Mouse (Mus musculus) CH12.LX (cell line): ENCODE measurements around the gene Omg. TPM values are rescaled to one million over a fixed set of nuclear protein-coding genes. Genes with fewer than 3 reads are reported as not detected.

ENCODE experiments used
- DNase-seq: peaks from one replicate; pipeline ENCODE4 v3.0.0-alpha.2; 2013; ENCODE audit errors: extremely low read depth
- H3K27ac ChIP-seq: 2 replicates; pipeline ENCODE4 v1.5.1; 2012; ENCODE audit warnings: low read depth, mild to moderate bottlenecking, control low read depth, moderate library complexity; ENCODE audit not compliant: insufficient read depth
- H3K27me3 ChIP-seq: replicated peaks from 2 replicates; pipeline ENCODE3; 2012; ENCODE audit warnings: inconsistent platforms
- H3K36me3 ChIP-seq, 2 experiments: replicated peaks in 1 of 2; 2 replicates each; pipeline versions ENCODE3 to v1.6.1; 2012; ENCODE audit warnings: inconsistent platforms in 1 of 2, low read length in 1 of 2, mild to moderate bottlenecking in 1 of 2, mixed read lengths in 1 of 2, moderate library complexity in 1 of 2; ENCODE audit not compliant: control insufficient read depth in 1 of 2, insufficient read depth in 1 of 2
- H3K4me1 ChIP-seq, 2 experiments: 2 replicates each; pipeline ENCODE4 v1.6.1; 2012; ENCODE audit warnings: inconsistent platforms in 1 of 2, moderate library complexity in 1 of 2; ENCODE audit not compliant: insufficient read depth in 2 of 2, control insufficient read depth in 1 of 2
- H3K4me2 ChIP-seq: 2 replicates; pipeline ENCODE4 v1.6.1; 2012; ENCODE audit warnings: low read depth, mild to moderate bottlenecking, control low read depth; ENCODE audit not compliant: poor library complexity, insufficient read depth, severe bottlenecking
- H3K4me3 ChIP-seq, 3 experiments: fragments of 150-350 bp in 1 of 3; sonication (generic) in 1 of 3; replicated peaks in 1 of 3; 2 replicates each; pipeline versions ENCODE3 to v1.5.1; 2011 to 2012; ENCODE audit warnings: low read depth in 2 of 3, low read length in 2 of 3, mild to moderate bottlenecking in 2 of 3, moderate library complexity in 2 of 3, control low read depth in 1 of 3, improper control_type of control experiment in 1 of 3, inconsistent platforms in 1 of 3, mixed read lengths in 1 of 3; ENCODE audit not compliant: poor library complexity in 1 of 3
- H3K79me2 ChIP-seq: replicated peaks from 2 replicates; pipeline ENCODE4 v1.6.1; 2012; ENCODE audit warnings: mild to moderate bottlenecking, moderate library complexity; ENCODE audit not compliant: control insufficient read depth, poor library complexity, insufficient read depth, severe bottlenecking; ENCODE audit errors: extremely low read depth
- H3K9ac ChIP-seq: 2 replicates; pipeline ENCODE4 v1.6.1; 2012; ENCODE audit warnings: low read depth, mild to moderate bottlenecking, control low read depth, moderate library complexity; ENCODE audit not compliant: insufficient read depth
- H3K9me3 ChIP-seq: replicated peaks from 2 replicates; pipeline ENCODE3; 2012; ENCODE audit warnings: low read length, inconsistent platforms, mixed read lengths
- CHD1 ChIP-seq: IDR thresholded peaks from 2 replicates; pipeline ENCODE4 v1.6.1; 2012; ENCODE audit warnings: low read depth, low read length, improper control_type of control experiment, inconsistent platforms
- CTCF ChIP-seq, 2 experiments: IDR thresholded peaks in 1 of 2; conservative IDR thresholded peaks in 1 of 2; 2 replicates each; pipeline ENCODE4 v1.5.1; 2011 to 2012; ENCODE audit warnings: low read depth in 2 of 2, low read length in 2 of 2, improper control_type of control experiment in 1 of 2, inconsistent platforms in 1 of 2, mild to moderate bottlenecking in 1 of 2, moderate library complexity in 1 of 2
- E2F4 ChIP-seq: IDR thresholded peaks from 2 replicates; pipeline ENCODE4 v1.6.1; 2011; ENCODE audit warnings: low read depth, low read length, improper control_type of control experiment; ENCODE audit not compliant: insufficient replicate concordance
- ELF1 ChIP-seq: IDR thresholded peaks from 2 replicates; pipeline ENCODE4 v1.6.1; 2014; ENCODE audit warnings: low read depth, mild to moderate bottlenecking, inconsistent platforms, low read length, improper control_type of control experiment
- GABPA ChIP-seq: IDR thresholded peaks from 2 replicates; pipeline ENCODE4 v1.6.1; 2012; ENCODE audit warnings: low read depth, low read length, improper control_type of control experiment, inconsistent platforms; ENCODE audit not compliant: insufficient replicate concordance
- JUND ChIP-seq: conservative IDR thresholded peaks from 2 replicates; pipeline ENCODE4 v1.6.1; 2011; ENCODE audit warnings: low read depth, low read length, improper control_type of control experiment
- KAT2A ChIP-seq: IDR thresholded peaks from 2 replicates; pipeline ENCODE4 v1.6.1; 2012; ENCODE audit warnings: low read length, improper control_type of control experiment, inconsistent platforms; ENCODE audit not compliant: insufficient replicate concordance
- MAX ChIP-seq: IDR thresholded peaks from 2 replicates; pipeline ENCODE4 v1.6.1; 2011; ENCODE audit warnings: low read length, improper control_type of control experiment
- MXI1 ChIP-seq: IDR thresholded peaks from 2 replicates; pipeline ENCODE4 v1.6.1; 2011; ENCODE audit warnings: mild to moderate bottlenecking, low read depth, low read length, improper control_type of control experiment
- NELFE ChIP-seq: IDR thresholded peaks from 2 replicates; pipeline ENCODE4 v1.6.1; 2011; ENCODE audit warnings: low read depth, low read length, improper control_type of control experiment
- POLR2A ChIP-seq: IDR thresholded peaks from 2 replicates; pipeline ENCODE4 v1.6.1; 2011; ENCODE audit warnings: low read depth, mild to moderate bottlenecking, improper control_type of control experiment, low read length
- RCOR1 ChIP-seq: conservative IDR thresholded peaks from 2 replicates; pipeline ENCODE4 v1.6.1; 2012; ENCODE audit warnings: low read depth, mild to moderate bottlenecking, inconsistent platforms, low read length, improper control_type of control experiment
- SIN3A ChIP-seq: IDR thresholded peaks from 2 replicates; pipeline ENCODE4 v1.6.1; 2012; ENCODE audit warnings: low read length, improper control_type of control experiment, inconsistent platforms
- SMC3 ChIP-seq: IDR thresholded peaks from 2 replicates; pipeline ENCODE4 v1.6.1; 2011; ENCODE audit warnings: low read depth, low read length, improper control_type of control experiment
- TCF12 ChIP-seq: IDR thresholded peaks from 2 replicates; pipeline ENCODE4 v1.6.1; 2014; ENCODE audit warnings: low read depth, mild to moderate bottlenecking, inconsistent platforms, low read length, improper control_type of control experiment
- UBTF ChIP-seq: IDR thresholded peaks from 2 replicates; pipeline ENCODE4 v1.6.1; 2012; ENCODE audit warnings: low read depth, mild to moderate bottlenecking, inconsistent platforms, low read length, improper control_type of control experiment, moderate library complexity
- USF1 ChIP-seq: IDR thresholded peaks from 2 replicates; pipeline ENCODE4 v1.6.1; 2014; ENCODE audit warnings: low read depth, mild to moderate bottlenecking, inconsistent platforms, low read length, improper control_type of control experiment
- USF2 ChIP-seq: conservative IDR thresholded peaks from 2 replicates; pipeline ENCODE4 v1.6.1; 2011; ENCODE audit warnings: low read depth, low read length, improper control_type of control experiment
- ZC3H11A ChIP-seq: IDR thresholded peaks from 2 replicates; pipeline ENCODE4 v1.6.1; 2012; ENCODE audit warnings: low read depth, mild to moderate bottlenecking, inconsistent platforms, low read length, improper control_type of control experiment
- ZKSCAN1 ChIP-seq: IDR thresholded peaks from 2 replicates; pipeline ENCODE4 v1.6.1; 2012; ENCODE audit warnings: low read depth, inconsistent platforms, low read length, improper control_type of control experiment, borderline replicate concordance
- ZMIZ1 ChIP-seq: IDR thresholded peaks from 2 replicates; pipeline ENCODE4 v1.6.1; 2012; ENCODE audit warnings: low read depth, mild to moderate bottlenecking, inconsistent platforms, low read length, improper control_type of control experiment
- ZNF384 ChIP-seq: IDR thresholded peaks from 2 replicates; pipeline ENCODE4 v1.6.1; 2012; ENCODE audit warnings: low read depth, low read length, improper control_type of control experiment, inconsistent platforms
- dilution Hi-C: fragments of 300-500 bp; cut with MboI; formaldehyde crosslinking; loops from 2 replicates; pipeline ENCODE4 v1.14.3; 2020; ENCODE audit warnings: low sequenced_read_pairs; ENCODE audit not compliant: extremely low pct_unique_long_range_greater_than_20kb, extremely low pct_ligation_motif_present
- in situ Hi-C: fragments of 300-500 bp; cut with MboI; formaldehyde crosslinking; loops from 3 replicates; pipeline ENCODE4 v1.14.3; 2019; ENCODE audit warnings: low sequenced_read_pairs, low pct_ligation_motif_present, low pct_unique_long_range_greater_than_20kb, mixed read lengths
- polyA plus RNA-seq: library from polyadenylated mRNA; unstranded; fragments of >175 nt; gene quantifications from 2 replicates; pipeline ENCODE4 v1.2.1, GENCODE M21; 2012; ENCODE audit warnings: low read depth; ENCODE audit not compliant: insufficient read length
- total RNA-seq, 2 experiments: library from RNA; depleted of rRNA; stranded (reverse); fragments of 300-350 nt in 1 of 2; fragments of >200 nt in 1 of 2; gene quantifications; 2 replicates each; pipeline ENCODE4 v1.2.3; 2012 to 2014

Gene Omg
- total and polyA plus RNA-seq, 3 experiments: 0.09 to 0.17 (median 0.13) TPM

DNA sequence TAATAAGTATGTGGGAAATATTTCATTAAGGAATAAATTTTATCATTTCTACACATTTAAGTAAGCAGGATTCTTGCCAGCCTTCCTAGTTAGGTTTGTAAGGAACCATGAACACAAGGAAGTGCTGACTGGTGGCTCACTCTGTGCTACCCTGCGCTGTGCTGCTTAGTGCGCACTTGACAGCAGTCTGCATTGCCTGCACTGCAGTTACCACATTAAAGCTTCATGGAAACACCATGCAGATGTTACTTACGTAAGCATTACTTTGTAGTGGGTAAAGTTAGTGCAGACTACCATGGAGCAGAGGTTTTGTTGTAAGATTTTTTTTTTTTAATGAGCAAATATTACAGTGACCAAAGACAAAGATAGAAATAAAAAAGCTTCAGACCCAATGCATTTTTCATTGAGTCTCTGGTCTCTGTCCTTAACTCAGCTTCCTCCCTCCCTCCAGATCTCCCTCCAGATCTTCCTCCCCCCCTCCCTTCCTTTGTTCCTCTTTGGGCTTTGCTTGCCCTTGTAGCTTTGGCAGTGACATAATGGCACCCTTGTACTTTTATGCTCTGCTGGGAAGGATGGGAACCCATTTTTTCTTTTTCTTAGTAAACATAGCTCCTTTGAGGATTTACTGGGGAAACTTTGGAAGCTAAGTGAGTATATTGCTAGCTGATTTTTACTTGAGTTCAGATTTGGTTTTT lies 43.0 kb downstream of the Omg start:
- Histone ChIP-seq H3K4me3 (no peak overlapping the region), H3K27me3 (no peaks in the 10 kb centered on the region), H3K9ac (no peak overlapping the region), H3K79me2 (no peaks in the 10 kb centered on the region), H3K4me2 (no peak overlapping the region), H3K4me1 (peaks cover 0 to 7% of the 10 kb centered on the region in 2 experiments; a peak in 1 of 4 replicates), H3K9me3 (no peaks in the 10 kb centered on the region), H3K27ac (no peak overlapping the region; the same call in 1 of the 2 replicates), H3K36me3 (peaks cover 5 to 52% of the 10 kb centered on the region in 2 experiments)
- TF ChIP-seq SMC3 (no peak), USF2 (no peak), CHD1 (no peak), TCF12 (no peak), MAX (no peak), POLR2A (no peak), ZKSCAN1 (no peak), ELF1 (no peak), ZC3H11A (no peak), RCOR1 (no peak), ZMIZ1 (no peak), CTCF (conservative IDR thresholded peaks at IDR 0.05 in 1 of 2, IDR thresholded peaks at IDR 0.05 in 1 of 2; ENCODE audit: low read depth in 2 of 2, low read length in 2 of 2) (no peak), MXI1 (no peak), E2F4 (no peak), JUND (no peak), USF1 (no peak), UBTF (no peak), ZNF384 (no peak), NELFE (no peak)
- dilution Hi-C loops (no loop called here), in situ Hi-C loops (no loop called here)
- no peak for DNase-seq

DNA sequence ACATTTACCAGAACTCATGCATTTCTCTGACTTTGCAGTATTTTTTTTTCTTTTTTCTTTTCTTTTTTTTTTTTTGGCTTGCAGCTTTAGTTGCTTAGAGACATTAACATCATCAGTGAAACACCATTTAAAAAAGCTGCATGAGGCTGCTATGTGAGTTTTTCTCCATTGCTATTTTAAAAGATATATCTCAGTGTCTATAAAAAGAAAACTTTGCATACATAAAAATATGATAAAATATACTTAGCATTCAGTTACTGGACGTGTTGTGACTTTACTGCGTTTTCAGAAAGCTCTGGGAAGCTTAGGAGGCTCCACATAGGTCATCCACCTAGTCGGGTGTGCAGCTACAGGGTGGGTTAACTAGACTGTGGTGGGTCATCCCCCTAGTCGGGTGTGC lies 44.0 kb downstream of the Omg start:
- Histone ChIP-seq H3K27me3 (no peaks in the 10 kb centered on the region), H3K4me2 (no peak overlapping the region), H3K9me3 (no peaks in the 10 kb centered on the region), H3K4me3 (no peak overlapping the region), H3K79me2 (no peaks in the 10 kb centered on the region), H3K27ac (no peak overlapping the region), H3K9ac (no peak overlapping the region), H3K4me1 (peaks cover 0 to 8% of the 10 kb centered on the region in 2 experiments; a peak in 1 of 4 replicates), H3K36me3 (peaks cover 11 to 56% of the 10 kb centered on the region in 2 experiments)
- in situ Hi-C loops: no loop called here
- DNase-seq: no peak
- 0 out of 2 replicates have a peak, but pooled peaks have one; percentile 18 for TF ChIP-seq ZNF384
- no peak for TF ChIP-seq SMC3
- no peak for TF ChIP-seq USF2
- TF ChIP-seq SIN3A: no peak
- TF ChIP-seq E2F4: no peak
- no peak for TF ChIP-seq KAT2A
- no peak for TF ChIP-seq GABPA
- no peak for TF ChIP-seq UBTF
- TF ChIP-seq POLR2A: no peak
- dilution Hi-C loops: no loop called here
